Mouse (Mus musculus) kidney, postnatal 0 days (tissue): ENCODE measurements around the gene Mroh2a. TPM values are rescaled to one million over a fixed set of nuclear protein-coding genes. Genes with fewer than 3 reads are reported as not detected.

ENCODE experiments used
- ATAC-seq: fragments of 200-750 bp; cut with Nextera tagmentation; replicated peaks from 2 replicates; pipeline ENCODE4 v1.8.0; 2017; ENCODE audit warnings: low read depth, moderate number of reproducible peaks, moderate TSS enrichment, moderate library complexity; ENCODE audit not compliant: low FRiP score
- DNase-seq: peaks from one replicate; pipeline ENCODE4 v3.0.0-alpha.2; 2016; ENCODE audit warnings: low spot score
- H3K27ac ChIP-seq: fragments of 300-500 bp; sonication (generic); 2 replicates; pipeline ENCODE4 v1.5.1; 2014; ENCODE audit warnings: mild to moderate bottlenecking
- H3K27me3 ChIP-seq: fragments of 300-500 bp; sonication (generic); 2 replicates; pipeline ENCODE4 v1.6.1; 2014; ENCODE audit warnings: low read length, mixed read lengths; ENCODE audit not compliant: insufficient read depth
- H3K36me3 ChIP-seq: fragments of 300-500 bp; sonication (generic); 2 replicates; pipeline ENCODE4 v1.6.1; 2014; ENCODE audit warnings: low read length, mixed read lengths; ENCODE audit not compliant: insufficient read depth
- H3K4me1 ChIP-seq: fragments of 300-500 bp; sonication (generic); replicated peaks from 2 replicates; pipeline ENCODE4 v1.6.1; 2014; ENCODE audit warnings: antibody characterized with exemption, low read length, mixed read lengths; ENCODE audit not compliant: insufficient read depth
- H3K4me2 ChIP-seq: fragments of 300-500 bp; sonication (generic); 2 replicates; pipeline ENCODE4 v1.6.1; 2014; ENCODE audit warnings: mild to moderate bottlenecking, low read length, moderate library complexity, mixed read lengths
- H3K4me3 ChIP-seq: fragments of 300-500 bp; sonication (generic); replicated peaks from 2 replicates; pipeline ENCODE4 v1.5.1; 2014; ENCODE audit warnings: low read depth, low read length
- H3K9ac ChIP-seq: fragments of 300-500 bp; sonication (generic); 2 replicates; pipeline ENCODE4 v1.6.1; 2014; ENCODE audit warnings: low read depth, low read length
- H3K9me3 ChIP-seq: fragments of 300-500 bp; sonication (generic); replicated peaks from 2 replicates; pipeline ENCODE4 v1.6.1; 2016; ENCODE audit warnings: low read length, inconsistent platforms, mixed read lengths
- CTCF ChIP-seq: IDR thresholded peaks from 2 replicates; pipeline ENCODE4 v1.5.1; 2016; ENCODE audit warnings: antibody characterized with exemption, low read depth, mild to moderate bottlenecking, moderate library complexity
- WGBS: fragments of 180-500 bp; shearing (Covaris S2); extraction: QIAGEN DNeasy Blood & Tissue Kit; methylation state at CpG from one replicate; pipeline ENCODE4 v1.1.7; 2014; 5-methylcytosine and 5-hydroxymethylcytosine counted together
- polyA plus RNA-seq: library from polyadenylated mRNA; unstranded; fragments of >200 nt; fragmentation: Nextera tagmentation; extraction: Ambion mirVana; gene quantifications from 2 replicates; pipeline ENCODE4 v1.2.1, GENCODE M21; 2015

The Mroh2a gene
- polyA plus RNA-seq, 1 experiment from 2014 or later: 0.66 TPM

DNA sequence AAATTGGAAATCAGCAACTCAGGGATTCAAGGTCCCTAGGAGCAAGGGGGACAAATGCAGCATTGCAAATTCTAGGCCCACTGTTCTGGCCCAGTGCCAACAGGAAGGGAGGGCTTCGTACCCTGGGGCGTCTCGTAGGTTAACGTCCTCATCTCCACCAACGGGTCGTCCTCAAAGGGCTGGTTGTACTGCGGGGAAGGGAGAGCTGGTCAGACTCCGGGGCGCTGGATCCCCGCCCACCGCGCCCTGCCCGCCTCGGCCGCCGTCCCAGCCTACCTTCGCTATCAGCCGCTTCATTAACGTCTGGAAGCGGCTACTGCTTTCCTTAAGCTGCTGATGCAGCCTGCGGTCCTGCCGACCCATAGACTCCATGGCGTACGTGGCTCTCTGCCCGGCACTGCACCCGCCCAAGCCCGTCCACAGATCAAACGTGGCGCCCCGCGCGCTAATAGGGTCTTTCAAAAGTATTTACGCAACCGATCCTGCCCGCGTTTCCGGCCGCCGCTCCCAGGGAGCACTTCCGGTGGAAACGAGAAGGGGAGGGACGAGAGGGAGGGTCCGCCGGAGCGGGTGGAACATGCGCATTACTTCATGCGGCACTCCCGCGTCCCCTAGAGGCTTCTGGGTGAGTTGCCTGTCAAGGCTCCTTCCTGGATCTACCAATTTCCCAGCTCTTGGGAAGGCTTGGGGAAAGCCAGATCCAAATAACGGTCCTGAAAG is 50.5 kb downstream of the Mroh2a start, which contains the start of the genes Hjurp and Trpm8:
Gene Hjurp, minus strand, starts transcription at position 536 of the 720 bp plus-strand sequence.
Gene Trpm8, plus strand, starts transcription at position 564 of the 720 bp plus-strand sequence.
- peak; percentile 99 for TF ChIP-seq CTCF
- Histone ChIP-seq H3K9ac (peak within 1 kb of the TSS; percentile 76), H3K9me3 (no peaks in the 10 kb centered on the region), H3K27me3 (no peaks in the 10 kb centered on the region), H3K4me3 (peak within 1 kb of the TSS; percentile 69), H3K4me2 (peak within 1 kb of the TSS; percentile 63), H3K4me1 (peaks cover 16% of the 10 kb centered on the region), H3K27ac (peak within 1 kb of the TSS; percentile 76), H3K36me3 (peaks cover 22% of the 10 kb centered on the region)
- 1% methylated on average over 50 of the region's 50 CpGs for WGBS
- DNase-seq: peak; percentile 100
- peak; percentile 97 for ATAC-seq

DNA sequence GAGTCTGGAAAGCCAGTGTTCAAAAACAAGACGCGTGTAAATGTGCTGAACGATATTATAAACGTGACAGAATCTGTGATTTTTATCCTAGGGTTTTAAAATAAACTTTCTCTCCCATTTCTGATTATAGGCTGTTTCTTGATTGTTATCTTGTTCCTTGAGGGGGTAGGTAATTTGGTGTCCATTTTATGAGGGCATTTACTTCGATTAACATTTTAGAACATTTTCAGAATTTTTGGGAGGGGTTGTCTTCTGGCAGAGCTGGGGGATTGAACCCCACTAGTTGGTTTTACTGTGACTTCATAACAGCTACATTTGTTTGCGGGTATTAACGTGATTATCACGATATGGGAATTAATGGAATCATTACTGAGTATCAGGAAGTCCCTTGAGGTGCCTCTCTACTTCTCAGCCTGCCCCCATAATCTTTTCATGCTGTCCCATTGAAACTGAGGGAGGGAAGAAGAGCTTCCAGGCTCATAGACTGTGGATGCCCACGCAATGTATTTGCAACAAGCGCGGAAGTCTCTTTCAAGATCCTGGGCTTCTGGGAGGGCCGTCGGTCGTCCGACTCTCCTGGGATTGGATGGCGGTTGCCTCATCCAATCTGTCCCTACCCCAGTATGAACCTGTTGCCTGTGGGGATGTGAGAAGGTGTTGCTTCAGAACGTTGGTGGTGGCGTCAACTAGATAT is 51.2 kb downstream of the Mroh2a start:
- no peak for ATAC-seq
- TF ChIP-seq CTCF: no peak

DNA sequence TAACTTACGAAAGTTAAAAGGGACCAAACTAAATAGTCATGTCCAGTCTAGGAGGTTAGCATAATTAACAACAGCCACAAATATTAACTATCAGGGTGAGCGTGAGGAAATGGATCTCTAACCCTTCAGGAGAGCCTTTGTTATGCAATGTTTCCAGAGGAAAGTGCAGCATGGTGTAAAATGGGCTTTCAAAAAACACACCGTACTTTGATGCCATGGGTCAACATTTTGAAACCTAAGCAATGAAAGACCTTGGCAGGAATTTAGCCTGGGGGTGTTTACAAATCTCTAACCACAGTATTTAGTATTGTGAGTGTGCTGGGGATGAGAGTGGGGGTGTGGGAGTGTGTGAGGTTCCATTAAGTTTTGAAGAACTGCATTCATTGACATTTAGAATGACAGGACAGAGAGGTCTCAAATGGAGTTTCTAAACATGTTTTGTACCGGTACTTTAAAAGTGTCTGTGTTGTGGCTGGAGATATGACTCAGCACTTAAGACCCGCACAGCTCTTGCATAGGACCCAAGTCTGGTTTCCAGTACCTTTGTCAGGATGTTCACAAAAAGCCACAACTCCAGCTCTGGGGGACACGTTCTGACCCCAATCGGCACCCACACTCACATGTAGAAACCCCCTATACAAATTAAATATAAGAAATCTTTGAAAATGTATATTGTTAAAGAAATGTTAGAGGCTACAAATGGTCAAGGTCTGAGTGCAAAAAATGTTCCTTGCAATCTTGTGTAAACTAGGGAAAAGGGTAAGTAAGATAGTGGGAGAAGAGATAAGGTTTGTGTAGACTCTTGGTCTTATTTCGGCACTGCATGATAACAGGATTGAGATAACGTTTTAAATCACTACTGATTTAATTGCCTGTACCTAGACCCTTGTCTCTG is 52.6 kb downstream of the Mroh2a start:
- Histone ChIP-seq H3K9ac (no peak overlapping the region), H3K36me3 (peaks cover 4% of the 10 kb centered on the region), H3K27ac (no peak overlapping the region), H3K27me3 (no peaks in the 10 kb centered on the region), H3K4me2 (no peak overlapping the region), H3K9me3 (0 out of 2 replicates have a peak, but pooled peaks cover 2% of the 10 kb centered on the region), H3K4me3 (no peak overlapping the region), H3K4me1 (peaks cover 16% of the 10 kb centered on the region)
- 64% methylated on average over 9 of the region's 9 CpGs for WGBS
- DNase-seq (no peak), ATAC-seq (no peak)
- TF ChIP-seq CTCF: no peak

More for the DNA sequence above, 51.2 kb downstream of the Mroh2a start:
- peak overlapping the region; percentile 76; the same call in 1 of the 2 replicates for H3K27ac ChIP-seq
- peaks cover 17% of the 10 kb centered on the region for H3K36me3 ChIP-seq
- H3K4me2 ChIP-seq: peak overlapping the region; percentile 63
- H3K4me1 ChIP-seq: peaks cover 16% of the 10 kb centered on the region
- peak overlapping the region; percentile 76 for H3K9ac ChIP-seq
- no peak for DNase-seq
- no peaks in the 10 kb centered on the region for H3K27me3 ChIP-seq
- 66% methylated on average over 18 of the region's 18 CpGs for whole genome bisulfite sequencing
- peak overlapping the region; percentile 69 for H3K4me3 ChIP-seq
- H3K9me3 ChIP-seq: no peaks in the 10 kb centered on the region

DNA sequence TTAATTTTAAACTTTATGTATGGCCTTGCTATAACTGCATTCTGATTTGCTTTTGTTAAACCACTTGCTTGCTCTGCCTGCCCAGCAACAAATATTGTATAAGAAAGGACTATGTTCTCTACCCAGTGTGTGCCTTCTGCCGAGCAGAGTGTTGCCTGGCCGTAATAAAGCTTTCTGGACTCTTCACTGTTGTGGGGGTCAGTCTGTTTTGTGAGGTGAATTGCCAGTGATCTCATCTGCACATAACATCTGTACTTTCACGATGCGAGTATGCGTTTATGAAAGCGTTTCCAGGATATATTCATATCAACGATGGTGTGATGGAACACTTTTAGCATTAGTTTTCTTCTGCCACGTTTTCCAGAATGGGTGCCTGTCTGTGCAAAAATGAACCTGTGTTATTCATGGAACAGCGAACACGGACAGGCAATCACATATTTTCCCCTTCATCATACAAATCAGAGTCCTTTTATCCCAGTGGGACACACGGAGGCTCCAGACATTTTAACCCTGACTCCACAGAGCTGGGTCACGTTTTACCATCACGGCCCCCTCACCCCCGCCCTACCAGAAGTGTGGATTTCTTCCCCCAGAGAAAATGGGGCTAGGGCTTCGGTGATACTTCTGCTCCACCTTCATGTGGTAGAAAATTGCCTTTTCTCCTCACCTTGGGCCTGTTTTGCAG is 53.4 kb downstream of the Mroh2a start:
- no peak for TF ChIP-seq CTCF
- 71% methylated on average over 15 of the region's 15 CpGs for WGBS
- ATAC-seq: no peak
- Histone ChIP-seq H3K36me3 (no peaks in the 10 kb centered on the region), H3K4me2 (no peak overlapping the region), H3K4me1 (peaks cover 16% of the 10 kb centered on the region), H3K4me3 (no peak overlapping the region), H3K27ac (no peak overlapping the region), H3K9me3 (0 out of 2 replicates have a peak, but pooled peaks cover 2% of the 10 kb centered on the region), H3K9ac (no peak overlapping the region), H3K27me3 (no peaks in the 10 kb centered on the region)
- no peak for DNase-seq

DNA sequence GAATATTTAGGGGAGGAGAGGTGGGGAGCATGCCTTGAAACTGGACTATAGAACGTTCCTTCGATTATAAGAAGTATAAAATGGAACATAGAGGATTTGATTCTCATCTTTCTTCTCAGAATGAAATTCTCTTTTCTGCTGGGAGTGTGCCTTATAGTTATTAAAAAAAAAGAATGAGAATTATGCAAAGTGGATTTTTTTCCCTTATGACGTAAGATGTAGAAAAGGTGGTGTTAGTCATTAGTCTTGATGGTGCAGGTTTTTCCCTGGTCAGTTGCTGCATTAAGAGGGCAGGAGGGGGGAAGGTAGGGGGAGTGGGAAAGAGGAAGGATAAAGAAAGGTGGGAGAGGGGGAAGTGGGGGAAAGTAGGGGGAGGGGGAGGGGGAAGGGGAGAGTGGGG is 55.5 kb downstream of the Mroh2a start:
- ATAC-seq: no peak
- Histone ChIP-seq H3K4me2 (no peak overlapping the region), H3K27ac (no peak overlapping the region), H3K9me3 (0 out of 2 replicates have a peak, but pooled peaks cover 2% of the 10 kb centered on the region), H3K27me3 (no peaks in the 10 kb centered on the region), H3K4me1 (no peaks in the 10 kb centered on the region; the same call in 1 of the 2 replicates), H3K36me3 (no peaks in the 10 kb centered on the region), H3K9ac (no peak overlapping the region), H3K4me3 (no peak overlapping the region)
- DNase-seq: no peak
- TF ChIP-seq CTCF: no peak
- 59% methylated on average over 3 of the region's 3 CpGs for WGBS
